Mouse (Mus musculus) heart, postnatal 0 days (tissue): Measurements from ENCODE around the gene 4921524J17Rik.

ENCODE experiments used
- CTCF ChIP-seq: IDR thresholded peaks from 2 replicates; pipeline ENCODE4 v1.5.1; 2016; ENCODE audit warnings: antibody characterized with exemption, control low read depth, low read depth
- EP300 ChIP-seq: IDR thresholded peaks from 2 replicates; pipeline ENCODE4 v1.6.1; 2016; ENCODE audit warnings: antibody characterized with exemption, low read depth

GRCm38 (mm10) chr8:85365176-85365575, 67.5 kb downstream of the 4921524J17Rik start:
- no peak for TF ChIP-seq CTCF
- peak; percentile 85; the same call in 1 of the 2 replicates for TF ChIP-seq EP300
